Mouse (Mus musculus) forelimb bud, embryonic 11.5 days (tissue): Measurements from ENCODE around the gene Rasa4.
A peak's percentile ranks its signal among the peaks of the same experiment; 100 is the strongest.
"Not testable (repeated sequence)": the region's sequence is repeated elsewhere in the genome, so short reads cannot be mapped to it uniquely, and the experiment has no call there.

ENCODE experiments used
- DNase-seq: peaks from one replicate; pipeline ENCODE4 v3.0.0-alpha.2; 2012; ENCODE audit warnings: low read depth, low spot score

Gene Rasa4

DNA sequence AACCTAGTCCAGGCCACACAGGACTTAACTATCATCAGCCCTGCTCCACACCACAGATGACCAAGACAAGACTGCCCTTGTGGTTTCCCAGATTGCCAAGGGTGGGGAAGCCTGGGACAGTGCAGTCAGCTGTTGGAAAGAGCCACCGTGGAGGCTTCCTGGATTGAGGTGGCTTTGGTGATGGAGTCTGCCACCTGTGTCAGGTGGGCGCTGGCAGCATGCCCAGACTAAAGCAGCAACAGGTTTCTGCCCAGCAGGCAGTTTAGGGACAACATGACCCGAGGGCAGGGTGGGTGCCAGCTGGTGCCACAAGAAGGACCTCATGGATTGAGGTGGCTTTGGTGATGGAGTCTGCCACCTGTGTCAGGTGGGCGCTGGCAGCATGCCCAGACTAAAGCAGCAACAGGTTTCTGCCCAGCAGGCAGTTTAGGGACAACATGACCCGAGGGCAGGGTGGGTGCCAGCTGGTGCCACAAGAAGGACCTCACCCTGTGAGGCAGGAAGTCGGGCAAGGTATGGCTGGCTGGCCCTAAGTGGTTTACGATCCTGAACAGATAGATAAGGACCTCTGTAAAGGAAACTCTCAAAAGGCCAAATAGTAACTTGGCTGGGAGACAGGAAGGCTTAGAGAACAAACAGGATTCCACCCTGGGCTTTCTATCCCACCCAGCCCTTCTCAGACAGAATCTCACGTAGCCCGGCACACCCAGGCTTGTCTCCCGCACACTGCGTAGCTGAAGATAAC, 17.1 kb upstream of the Rasa4 start:
- not testable (repeated sequence) for DNase-seq

DNA sequence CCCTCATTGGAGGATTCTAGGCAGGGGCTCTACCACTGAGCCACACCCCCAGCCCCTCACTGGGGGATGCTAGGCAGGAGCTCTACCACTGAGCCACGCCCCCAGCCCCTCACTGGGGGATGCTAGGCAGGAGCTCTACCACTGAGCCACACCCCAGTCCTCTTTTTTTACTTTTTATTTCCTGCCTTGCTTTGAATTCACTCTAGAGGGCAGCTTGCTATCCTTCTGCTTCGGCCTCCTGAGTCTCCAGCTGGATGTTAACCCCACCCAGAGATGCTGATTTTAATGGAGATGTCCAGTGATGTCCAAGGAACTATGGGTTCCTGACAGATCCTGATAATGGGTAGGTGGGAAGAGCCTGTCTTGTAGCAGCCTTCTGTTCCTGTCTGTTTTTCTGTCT, 14.3 kb upstream of the Rasa4 start:
- no peak for DNase-seq

DNA sequence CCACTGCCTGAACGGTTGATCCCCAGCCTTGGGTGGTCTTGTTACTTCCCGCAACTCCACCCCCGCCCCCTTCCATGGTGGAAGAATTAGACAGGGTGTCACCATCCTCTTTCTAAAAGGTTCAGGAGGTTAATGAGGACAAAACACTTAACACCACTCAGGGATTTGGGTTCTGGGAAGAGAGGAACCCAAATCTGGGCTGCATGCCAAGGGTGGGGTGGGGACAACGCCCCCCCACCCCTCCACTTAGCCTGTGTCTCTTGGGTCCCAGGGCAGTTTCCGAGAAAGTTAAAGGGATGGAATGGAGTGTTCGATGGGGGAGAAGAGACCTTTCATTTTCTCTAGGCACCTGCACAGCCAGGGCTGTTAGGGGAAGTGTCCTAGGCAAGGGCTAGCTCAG, 10.7 kb upstream of the Rasa4 start:
- no peak for DNase-seq

DNA sequence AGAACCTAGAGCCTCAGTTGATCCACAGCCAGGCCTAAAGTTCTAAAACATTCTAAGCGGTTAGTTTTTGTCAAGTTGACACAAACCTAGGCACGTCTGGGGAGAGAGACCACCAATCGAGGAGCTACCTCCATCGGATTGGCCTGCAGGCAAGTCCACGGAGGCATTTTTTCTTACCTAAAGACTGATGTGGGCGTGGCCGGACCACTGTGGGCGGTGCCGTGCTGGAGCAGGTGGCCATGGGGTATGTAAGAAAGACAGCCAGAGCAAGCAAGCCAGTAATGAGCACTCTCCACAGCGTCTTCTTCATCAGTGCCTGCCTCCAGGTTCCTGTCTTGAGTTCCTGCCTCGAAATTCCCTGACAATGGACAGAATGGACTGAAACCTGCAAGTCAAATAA, 10.2 kb upstream of the Rasa4 start:
- DNase-seq, result no peak

DNA sequence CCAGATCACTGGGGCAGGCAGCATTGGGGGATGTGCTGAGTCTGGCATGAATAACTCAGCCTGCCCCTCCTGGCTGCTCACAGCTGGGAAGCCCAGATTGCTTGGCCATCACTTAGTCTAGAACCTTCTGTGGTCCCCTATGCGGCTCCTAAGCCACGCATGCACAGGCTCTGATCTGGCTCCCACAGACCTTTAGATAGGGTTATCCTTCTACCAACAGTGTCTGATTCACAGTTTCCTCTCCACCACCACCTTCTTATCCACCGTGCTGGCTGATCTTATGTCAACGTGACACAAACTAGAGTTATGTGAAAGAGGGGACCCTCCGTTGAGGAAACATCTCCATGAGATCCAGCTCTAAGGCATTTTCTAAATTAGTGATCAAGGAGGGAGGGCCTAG, 8.6 kb upstream of the Rasa4 start:
- DNase-seq, result no peak

DNA sequence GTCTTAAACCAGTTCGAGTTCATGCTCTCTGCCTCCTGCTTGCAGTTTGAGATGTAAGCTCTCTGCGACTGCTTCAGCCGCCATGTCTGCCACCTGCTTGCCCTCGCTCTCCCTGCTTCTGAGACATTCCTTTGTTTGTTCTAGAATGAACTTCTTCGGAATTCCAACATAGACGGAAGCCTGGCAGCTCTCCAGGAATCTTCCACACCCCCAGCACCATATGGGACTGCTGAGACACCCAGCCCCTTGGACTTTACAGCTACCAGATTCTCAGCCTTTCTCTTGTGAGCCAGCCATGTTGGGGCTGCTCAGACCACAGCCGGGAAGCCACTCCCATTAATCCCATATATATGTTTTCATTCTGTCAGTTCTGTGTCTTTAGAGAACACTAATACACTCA, 7.4 kb upstream of the Rasa4 start:
- DNase-seq, result no peak

DNA sequence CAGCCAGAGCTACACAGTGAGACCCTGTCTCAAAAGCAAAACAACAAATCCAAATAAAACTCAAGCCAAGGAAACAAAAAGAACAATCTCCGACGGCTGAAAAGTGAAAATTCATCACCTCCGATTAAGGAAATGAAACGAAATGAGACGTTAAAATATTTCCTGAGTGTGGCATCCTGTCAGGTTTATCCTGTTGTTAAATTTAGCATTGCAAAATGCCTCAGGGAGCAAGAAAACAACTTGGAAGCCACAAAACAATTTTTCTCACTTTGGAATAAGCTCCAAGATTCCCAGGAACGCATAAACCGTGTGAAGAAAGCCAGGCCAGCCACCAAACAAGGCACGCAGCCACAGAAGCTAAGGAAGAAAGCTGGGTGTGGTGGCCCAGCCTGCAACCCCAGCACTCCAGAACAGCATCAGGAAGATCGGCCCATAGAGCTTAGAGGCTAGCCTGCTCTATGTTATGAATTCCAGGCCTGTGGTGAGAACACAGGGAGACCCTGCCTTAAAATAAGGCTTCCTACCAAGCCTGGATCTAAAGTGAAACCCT, 6.6 kb upstream of the Rasa4 start:
- DNase-seq, result no peak

DNA sequence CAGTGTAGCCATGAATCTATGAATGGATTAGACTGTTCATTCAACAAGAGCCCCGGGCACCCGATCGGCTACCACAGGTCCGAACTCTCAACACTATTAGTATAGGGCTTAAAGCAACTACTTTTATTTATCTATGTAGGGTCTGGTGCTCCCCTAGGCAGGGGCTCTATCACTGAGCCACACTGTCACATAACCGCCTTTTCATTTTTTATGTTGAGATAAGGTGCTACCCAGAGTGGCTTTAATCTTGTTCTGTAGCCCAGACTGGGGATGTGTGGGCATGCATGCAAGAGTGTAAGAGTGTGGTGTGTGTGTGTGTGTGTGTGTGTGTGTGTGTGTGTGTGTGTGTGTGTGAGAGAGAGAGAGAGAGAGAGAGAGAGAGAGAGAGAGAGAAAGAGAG, 5.6 kb upstream of the Rasa4 start:
- no peak for DNase-seq

DNA sequence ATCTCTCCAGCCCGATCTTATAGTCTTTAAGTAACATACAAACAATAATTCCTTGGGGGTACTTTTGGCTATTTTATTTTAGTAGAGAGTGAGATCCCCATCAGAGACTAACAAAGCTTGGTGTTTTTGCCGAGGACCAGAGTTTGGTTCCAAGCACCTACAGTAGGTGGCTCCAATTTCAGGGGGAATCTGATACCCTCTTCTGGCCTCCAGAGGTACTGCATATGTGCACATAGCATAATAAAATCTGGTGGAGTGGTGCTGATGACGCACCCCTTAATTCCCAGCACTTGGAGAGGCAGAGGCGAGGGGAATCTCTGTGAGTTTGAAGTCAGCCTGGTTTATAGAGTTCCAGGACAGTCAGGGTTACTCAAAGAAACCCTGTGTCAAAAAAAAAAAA, 1.4 kb upstream of the Rasa4 start:
- DNase-seq, result no peak

DNA sequence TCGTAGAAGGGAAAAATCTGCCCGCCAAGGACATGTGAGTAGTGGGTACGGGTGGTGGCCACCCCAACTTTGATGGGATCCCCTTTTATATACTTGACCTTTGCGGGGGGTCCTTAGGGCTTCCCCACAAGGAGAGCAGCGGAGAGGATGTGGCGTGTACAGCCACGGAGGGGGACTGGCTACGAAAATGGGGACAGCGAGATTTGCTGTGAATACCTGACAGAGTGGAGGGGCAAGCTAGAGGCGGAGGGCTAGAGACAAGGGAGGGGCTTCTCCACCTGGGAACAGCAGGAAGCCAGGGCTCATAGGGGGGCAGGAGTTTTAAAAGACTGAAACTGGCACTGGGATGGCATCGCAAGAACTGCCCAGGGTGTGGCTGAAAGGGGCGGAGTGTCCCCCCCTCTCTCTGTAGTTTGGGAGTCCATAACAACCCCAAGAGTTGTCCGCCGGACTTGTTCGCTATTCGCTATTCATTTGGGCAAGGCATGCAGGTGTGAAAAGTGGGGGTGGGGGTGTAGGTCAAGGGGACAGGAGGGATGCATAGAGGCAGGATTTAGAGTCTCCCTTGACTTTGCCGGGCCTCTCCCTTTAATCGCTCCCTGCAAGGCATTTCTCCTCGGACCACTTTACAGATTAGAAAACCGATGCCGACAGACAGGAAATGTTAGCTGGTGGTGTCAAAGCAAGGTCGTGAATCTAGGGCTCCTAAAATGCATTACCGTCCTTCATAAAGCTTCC, 597 bp downstream of the Rasa4 start:
- no peak for DNase-seq

DNA sequence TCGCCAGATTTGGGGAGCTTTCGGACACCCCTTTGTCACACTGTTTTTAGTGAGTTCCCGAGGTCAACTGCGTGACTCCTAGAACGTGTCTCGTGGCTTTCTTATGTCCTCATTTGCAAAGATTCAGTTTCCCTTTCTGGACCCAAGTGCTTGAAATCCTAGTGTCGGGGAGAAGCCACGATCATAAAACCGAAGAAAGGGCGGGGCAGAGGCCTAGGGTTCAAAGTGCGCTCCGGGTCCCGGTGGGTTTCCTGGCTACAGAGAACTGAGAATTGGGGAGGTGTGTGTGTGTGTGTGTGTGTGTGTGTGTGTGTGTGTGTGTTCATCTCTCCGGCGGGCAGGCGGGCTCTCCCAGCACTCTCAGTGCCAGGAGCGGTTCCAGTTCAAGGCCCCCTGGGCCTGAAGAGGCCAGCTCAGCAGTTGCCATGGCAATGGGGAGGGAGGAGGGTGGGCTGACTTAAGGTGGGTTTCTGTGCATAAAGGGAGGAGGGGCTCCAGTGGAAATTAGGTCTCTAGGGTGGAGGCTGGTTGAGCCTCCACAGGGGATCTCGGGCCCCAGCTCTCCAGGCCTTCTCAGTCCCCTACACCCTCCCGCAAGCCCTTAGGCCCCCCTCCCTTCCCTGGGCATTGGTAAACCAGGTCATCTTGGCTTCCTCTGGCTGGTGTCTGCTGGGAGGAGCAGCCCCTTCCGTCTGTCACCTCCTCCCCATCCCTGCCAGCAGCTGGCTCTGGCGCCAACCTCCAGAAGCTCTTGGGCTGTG, 1.4 kb downstream of the Rasa4 start:
- no peak for DNase-seq

DNA sequence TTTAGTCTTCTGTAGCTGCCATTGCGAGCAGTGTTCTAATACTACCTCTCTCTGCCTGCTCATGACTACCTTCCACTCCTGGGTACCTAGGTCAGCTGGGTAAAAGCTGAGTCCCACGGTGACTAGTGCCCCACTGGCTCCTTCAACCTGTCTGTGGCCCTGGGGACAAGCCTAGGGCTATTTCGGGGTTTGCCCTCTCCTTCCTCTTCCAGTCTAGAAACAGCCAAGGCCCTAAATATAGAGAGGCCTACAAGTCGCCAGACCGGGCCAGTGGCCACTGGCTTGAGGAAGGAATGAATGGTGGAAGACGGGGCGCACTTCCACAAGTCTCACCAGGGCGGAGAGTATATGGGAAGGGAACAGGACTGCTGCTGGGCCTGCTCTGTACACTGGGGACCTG, 2.6 kb downstream of the Rasa4 start:
- DNase-seq, result no peak

DNA sequence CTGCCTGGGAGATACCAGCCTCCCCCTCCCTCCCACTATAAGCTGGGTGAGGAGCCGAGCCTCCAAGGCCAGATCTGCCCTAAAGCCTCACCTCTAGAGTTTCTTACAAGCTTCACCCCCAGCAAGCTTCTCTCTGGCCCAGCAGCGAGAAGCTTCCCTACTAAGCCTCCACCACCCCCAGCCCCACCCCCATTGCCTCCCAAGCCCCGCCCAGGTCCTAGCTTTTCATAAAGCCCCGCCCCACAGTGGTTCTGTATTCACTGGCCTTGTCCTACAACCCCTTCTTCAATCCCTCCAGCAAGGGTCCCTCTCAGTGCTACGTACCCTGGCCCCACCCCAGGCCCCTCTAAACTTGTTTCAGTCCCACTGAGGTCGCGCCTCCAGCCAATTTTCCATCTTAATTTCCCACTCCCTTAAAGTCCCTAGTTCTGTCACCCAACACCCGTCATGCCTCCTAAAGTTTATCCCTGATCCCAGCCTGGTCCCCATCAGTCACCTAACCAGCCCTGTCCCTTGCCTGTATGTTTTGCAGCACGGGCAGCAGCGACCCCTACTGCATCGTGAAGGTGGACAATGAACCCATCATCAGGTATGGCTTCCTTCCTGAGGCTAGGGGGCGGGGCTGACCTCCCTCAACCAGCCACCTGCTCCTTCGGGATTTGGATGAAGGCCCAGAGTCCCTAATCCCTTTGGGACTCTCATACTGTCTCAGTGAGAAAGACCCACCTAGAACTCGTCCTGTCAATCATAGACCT, 5.3 kb downstream of the Rasa4 start:
- no peak for DNase-seq

DNA sequence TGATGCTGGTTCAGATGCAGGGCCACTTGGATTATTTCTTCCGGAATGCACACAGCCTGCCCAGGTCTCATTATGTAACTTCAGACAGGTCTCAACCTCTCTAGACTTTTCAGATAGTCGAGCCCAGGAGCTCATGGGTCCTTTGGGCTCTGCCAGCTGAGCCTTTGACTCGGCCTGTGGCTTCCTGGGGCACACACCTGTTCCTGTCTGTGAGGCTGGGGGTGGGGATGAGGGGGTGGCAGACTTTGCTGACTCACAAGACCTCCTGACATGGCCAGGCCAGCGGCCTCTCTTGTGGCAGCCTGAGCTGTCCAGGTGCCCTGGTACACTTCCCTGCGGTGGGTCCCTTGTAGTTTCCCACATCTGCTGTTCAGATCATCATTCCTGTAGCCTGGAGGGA, 8.2 kb downstream of the Rasa4 start:
- no peak for DNase-seq

DNA sequence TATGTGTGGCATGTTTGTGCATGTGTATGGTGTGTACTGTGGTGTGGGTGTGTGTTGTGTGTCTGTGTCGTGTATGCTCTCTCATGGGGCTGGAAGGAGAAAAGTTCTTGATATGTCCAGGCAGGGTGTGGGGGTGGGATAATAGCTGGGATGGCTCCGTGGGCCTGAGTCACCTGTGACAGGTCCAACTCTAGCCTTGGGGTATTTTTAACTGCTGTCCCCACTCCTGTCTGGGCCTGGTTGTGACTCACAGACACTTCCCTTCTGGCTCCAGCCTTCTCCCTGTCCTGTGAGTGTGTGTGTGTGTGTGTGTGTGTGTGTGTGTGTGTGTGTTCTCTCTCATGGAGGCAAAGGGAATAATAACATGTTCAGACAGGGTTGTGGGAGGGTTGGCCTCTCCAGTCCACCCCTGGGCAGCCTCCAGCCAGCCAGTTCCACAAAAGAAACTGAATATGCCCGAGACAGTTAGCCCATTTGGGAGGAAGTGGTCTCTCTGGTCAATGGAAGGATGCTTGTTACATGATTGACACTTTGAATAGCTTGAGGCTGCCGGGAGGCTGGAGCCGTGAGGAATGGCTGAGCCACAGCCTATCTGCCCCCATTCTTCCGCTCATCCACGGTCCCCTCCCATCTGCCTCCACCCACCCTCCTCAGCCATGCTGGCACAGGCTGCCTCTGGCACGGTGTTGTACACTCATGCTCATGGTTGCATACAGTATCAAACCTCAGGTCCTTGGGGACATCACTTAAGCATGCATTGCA, 10.7 kb downstream of the Rasa4 start:
- no peak for DNase-seq

DNA sequence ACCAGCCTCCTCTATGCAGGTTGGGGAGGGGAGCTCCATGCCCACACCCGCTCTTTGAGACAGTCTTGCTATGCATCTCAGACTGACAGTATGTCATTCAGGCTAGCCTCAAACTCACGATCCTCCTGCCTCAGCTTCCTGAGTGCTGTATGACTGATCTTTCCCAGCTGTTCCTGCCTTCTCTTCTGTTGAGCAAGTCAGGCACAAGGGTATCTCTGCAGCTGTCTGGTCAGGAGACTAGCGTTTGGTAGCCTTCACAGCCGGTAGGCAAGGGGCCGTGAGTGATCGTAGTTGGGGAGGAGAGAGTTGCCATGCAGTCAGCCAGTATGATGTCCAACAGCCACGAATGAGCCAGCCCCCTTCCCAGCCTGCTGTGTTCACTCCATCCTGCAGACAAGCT, 11.4 kb downstream of the Rasa4 start:
- no peak for DNase-seq

DNA sequence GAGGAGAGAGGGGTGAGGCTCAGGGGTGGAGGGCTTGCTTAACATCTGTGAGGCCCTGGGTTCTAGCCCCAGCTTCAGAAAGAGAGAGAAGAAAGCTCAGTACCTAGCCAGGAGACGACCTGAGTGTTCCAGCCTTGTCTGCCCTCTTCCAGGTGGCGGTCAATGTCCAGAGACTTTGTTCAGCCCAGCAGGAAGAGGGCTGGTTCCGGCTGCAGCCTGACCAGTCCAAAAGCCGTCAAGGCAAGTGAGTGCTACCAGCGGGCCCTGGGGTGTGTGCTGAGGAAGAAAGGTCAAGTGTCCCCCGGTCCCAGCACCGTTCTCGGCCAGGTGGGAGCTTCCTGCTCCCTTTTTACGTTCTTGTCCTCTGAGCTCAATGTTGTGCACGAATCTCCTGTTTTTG, 14.8 kb downstream of the Rasa4 start:
- no peak for DNase-seq

DNA sequence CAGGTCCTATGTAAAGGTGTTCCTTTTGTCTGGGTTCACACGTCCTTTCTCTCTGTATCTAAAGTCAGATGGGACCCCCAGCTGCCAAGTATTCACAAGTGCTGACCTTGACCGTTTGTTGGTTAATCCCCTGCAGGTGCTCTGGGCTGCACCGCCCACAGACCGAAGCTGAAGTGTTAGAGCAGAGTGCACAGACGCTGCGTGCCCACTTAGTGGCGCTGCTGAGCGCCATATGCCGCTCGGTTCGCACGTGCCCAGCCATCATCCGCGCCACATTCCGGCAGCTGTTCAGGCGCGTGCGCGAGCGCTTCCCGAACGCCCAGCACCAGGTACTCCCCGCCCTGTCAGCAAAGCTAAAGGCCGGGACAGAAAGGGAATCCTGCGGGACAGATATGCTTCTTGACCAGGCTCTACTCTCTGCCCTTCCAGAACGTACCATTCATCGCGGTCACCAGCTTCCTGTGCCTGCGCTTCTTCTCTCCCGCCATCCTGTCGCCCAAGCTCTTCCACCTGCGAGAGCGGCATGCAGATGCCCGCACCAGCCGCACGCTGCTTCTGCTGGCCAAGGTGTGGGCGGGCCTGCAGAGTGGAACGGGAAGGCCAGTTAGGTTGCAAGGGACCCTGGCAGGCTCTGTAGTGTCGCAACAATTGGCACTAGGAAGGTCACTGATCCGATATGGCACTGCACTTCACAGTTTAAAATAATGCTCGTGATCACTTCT, 18.5 kb downstream of the Rasa4 start:
- peak; percentile 88 for DNase-seq

DNA sequence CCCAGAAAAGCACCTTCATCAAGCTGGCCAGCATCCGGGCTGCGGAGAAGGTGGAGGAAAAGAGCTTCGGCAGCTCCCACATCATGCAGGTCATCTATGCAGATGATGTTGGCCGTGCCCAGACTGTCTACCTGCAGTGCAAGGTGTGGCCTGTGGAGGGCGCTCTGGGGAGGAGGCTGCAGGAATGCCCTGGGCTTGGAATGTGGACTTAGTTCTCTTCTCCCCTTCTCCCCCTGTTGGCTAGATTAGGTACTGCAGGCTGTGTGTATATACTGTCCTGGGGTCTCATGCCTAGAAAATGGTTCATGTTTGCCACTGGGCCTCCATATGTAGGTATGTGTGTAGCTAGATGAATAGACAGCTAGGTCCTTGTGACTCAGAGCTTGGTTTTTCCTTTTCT, 20.8 kb downstream of the Rasa4 start:
- DNase-seq, result peak; percentile 55

DNA sequence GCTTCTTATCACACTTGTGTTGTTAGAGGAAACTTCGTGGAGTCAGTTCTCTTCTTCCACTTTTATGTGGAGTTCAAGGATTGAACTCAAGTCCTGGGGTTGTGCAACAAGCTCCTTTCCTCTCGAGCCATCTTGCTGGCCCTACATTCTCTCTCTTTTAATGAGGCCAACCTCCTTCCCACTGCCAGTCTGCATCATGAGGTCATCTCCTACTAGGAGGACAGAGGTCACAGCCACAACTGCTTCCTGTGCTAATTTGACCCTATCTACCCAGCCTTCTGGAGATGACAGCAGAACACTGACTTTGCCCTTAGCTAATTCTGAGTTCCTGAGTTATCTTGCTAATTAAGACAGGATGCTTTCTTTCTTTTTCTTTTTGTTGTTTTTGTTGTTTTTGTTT, 24.8 kb downstream of the Rasa4 start:
- DNase-seq, result no peak
